Mouse (Mus musculus) cortical plate, adult 2 months (tissue): ENCODE measurements around the gene Gabrb1.

Experiments used
- CTCF ChIP-seq: fragments of 200-500 bp; IDR thresholded peaks from 2 replicates; pipeline ENCODE4 v1.5.1; 2011; ENCODE audit warnings: mild to moderate bottlenecking, control low read depth, low read length; ENCODE audit not compliant: insufficient read depth; ENCODE audit errors: extremely low read depth
- POLR2A ChIP-seq: fragments of 200-500 bp; IDR thresholded peaks from 2 replicates; pipeline ENCODE4 v1.6.1; 2011; ENCODE audit warnings: mild to moderate bottlenecking, low read length, control low read depth; ENCODE audit not compliant: insufficient read depth; ENCODE audit errors: extremely low read depth

DNA sequence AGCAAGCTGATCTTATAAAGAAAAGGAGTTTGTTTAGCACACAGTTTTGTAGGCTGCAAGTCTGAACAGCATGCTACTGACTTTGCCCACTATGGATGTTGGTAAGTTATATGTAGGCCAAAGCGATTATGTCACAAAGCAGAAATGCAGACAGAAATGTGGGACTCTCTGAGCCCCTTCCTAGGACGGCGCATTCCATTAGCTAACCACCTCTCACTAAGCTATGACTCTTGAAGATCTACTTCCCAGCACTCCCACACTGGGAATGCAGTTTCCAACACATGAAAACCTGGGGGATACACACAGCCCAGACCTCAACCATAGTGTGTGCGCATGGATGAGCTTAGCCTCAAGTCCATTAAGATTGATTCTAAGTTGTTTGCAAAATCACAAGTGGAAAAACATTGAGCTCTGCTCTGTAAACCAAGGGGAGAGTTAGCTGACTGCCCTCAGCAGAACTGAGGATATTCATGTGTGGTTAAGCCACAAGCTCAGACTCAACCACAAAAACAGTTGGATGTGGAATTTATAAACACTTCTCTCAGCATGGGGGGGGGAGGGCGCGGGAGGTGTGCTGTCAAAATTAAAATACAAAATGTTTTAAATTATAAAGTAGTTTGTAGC, 464.6 kb downstream of the Gabrb1 start:
- no peak for TF ChIP-seq CTCF
- TF ChIP-seq POLR2A = no peak
